Mouse (Mus musculus): ENCODE results near the gene Acsf3.

DNA sequence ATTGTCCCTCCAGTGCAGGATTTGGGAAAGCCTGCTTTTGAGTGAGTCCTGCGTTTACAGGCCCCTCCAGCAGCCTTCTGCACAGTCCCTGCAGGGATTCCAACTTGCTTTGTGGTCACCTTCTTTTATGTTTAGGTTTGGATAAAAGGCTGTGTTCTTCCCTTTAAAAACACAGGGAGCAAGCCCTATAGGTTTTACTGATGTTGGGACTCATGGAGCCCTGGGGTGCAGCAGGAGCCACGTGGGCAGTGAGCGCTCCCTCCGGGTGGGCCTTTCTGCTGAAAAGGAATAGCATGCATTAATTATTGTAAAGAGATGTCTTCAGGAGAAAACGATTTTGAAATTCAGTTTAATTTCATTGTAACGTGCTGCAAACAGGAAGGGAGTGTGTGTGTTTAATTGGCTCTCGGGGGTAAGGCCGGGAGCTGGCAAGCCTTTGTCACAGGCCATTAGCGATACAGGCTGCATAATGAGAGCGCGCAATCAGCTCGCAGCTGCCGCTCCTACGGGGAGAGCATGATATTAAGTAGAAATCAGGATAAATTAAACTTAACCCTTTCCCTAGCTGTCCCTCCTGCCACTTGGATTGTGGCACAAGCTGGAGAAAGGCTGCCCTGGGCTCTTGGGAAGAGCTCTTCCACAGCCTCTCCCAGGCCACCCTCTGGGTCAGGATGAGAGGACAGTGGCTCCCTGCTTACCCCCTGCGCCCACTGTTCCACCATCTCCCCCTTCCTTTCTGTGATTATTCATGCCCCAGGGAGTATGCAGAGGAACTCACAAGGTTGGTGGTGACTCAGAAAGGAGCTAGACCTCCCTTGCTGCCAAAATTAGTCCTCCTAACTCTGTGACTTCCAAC lies 28.8 kb downstream of the Acsf3 start:
- TF ChIP-seq UBTF (IDR thresholded peaks at IDR 0.05; ENCODE audit: borderline replicate concordance, insufficient read depth, low read depth, low read length), result no peak
- no peak for TF ChIP-seq ETS1 (IDR thresholded peaks at IDR 0.05; ENCODE audit: low read depth, low read length)
- TF ChIP-seq ZKSCAN1 (IDR thresholded peaks at IDR 0.05; ENCODE audit: low read depth, low read length), result no peak

Measured in MEL (cell line).